Mouse (Mus musculus) lung, adult 2 months (tissue): ENCODE results near the gene 2210011C24Rik.

Source experiments
- CTCF ChIP-seq: fragments of 200-500 bp; IDR thresholded peaks from 2 replicates; pipeline ENCODE4 v1.5.1; 2011; ENCODE audit warnings: mild to moderate bottlenecking, low read length, control low read depth; ENCODE audit not compliant: insufficient read depth
- POLR2A ChIP-seq: fragments of 200-500 bp; IDR thresholded peaks from 2 replicates; pipeline ENCODE4 v1.6.1; 2011; ENCODE audit warnings: low read depth, mild to moderate bottlenecking, control low read depth, low read length, borderline replicate concordance; ENCODE audit errors: extremely low read depth

GRCm38 (mm10) chr8:83982449-83982848, 29.5 kb downstream of the 2210011C24Rik start:
- TF ChIP-seq POLR2A (no peak), CTCF (no peak)
